Mouse (Mus musculus) heart, adult 9 months (tissue): ENCODE data around the gene Scap.
"Not testable (repeated sequence)": the region's sequence is repeated elsewhere in the genome, so short reads cannot be mapped to it uniquely, and the experiment has no call there.

Experiments used
- DNase-seq, 2 experiments: peaks; one replicate each; pipeline ENCODE4 v3.0.0; 2022; ENCODE audit warnings: low spot score in 2 of 2

The Scap gene

GRCm38 (mm10) chr9:110330913-110331312, 2.2 kb upstream of the Scap start:
- not testable (repeated sequence) for DNase-seq

GRCm38 (mm10) chr9:110333896-110334259, 790 bp downstream of the Scap start:
- DNase-seq: no peak

DNA sequence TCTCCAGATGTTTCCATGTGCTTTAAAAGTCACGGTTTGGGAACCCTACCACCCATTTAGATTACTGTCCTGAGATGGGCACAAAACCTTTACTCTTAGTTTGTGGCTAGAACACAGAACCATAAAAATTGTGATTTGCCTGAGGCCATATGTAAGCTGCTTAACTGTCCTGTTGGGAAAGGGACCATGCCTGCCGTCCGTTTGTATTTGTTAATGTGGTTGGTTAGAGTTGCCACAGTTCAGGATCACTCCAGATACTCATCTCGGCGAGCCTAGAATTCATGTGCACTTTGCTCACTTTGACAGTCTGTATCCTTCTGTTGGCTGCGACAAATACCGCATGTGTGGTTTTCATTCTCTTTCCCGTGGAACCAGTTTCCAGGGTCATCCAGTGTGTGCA, 1.8 kb downstream of the Scap start:
- no peak for DNase-seq

DNA sequence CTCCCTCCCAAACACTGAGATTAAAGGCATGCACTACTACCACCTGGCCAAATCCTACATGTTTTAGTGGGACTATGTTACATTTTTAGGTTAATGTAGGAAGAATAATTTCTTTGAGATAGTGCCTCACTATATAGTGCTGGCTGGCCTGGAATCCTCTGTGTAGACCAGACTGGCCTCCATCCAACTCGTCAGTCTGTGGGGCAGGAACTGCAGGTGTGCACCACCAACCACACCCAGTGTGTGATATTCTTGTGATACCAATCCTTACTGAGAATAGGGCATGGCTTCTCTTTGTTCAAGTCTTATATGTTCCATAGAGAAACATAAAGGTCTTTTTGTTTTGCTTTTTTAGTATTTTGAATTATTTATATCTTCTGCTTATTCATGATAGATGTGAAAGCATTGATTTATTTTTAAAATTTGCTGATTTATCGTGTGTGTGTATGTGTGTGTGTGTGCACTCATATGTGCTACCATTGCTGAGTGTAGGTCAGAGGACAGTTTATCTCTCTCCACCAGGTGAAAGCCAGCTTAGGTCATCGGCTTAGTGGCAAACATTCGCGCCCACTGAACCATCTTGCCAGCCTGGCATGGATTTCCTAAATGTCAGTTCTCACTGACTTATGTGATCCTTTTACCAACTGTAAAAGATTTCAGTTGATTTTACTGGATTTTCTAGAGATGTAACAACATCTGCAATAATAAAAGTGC, 7.1 kb downstream of the Scap start:
- no peak for DNase-seq

GRCm38 (mm10) chr9:110342008-110342407, 8.9 kb downstream of the Scap start:
- DNase-seq: no peak

DNA sequence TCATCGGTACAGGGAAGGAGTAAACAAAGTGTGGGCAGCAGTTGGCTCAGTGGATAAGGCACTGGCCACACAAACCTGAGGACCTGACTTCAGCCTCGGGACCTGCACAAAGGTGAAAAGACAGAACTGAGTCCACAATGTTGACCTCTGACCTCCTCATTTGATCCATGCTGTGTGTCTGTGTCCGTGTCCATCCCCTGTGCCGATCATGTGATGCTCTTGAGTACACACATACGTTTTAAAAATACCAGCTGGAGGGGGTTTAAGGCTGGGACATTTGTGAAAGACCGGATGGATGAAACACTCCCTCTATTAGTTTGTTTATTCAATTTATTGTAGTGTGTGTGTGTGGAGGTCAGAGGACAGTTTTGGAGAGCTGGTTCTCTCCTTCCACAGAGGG, 10.7 kb downstream of the Scap start:
- DNase-seq: no peak

DNA sequence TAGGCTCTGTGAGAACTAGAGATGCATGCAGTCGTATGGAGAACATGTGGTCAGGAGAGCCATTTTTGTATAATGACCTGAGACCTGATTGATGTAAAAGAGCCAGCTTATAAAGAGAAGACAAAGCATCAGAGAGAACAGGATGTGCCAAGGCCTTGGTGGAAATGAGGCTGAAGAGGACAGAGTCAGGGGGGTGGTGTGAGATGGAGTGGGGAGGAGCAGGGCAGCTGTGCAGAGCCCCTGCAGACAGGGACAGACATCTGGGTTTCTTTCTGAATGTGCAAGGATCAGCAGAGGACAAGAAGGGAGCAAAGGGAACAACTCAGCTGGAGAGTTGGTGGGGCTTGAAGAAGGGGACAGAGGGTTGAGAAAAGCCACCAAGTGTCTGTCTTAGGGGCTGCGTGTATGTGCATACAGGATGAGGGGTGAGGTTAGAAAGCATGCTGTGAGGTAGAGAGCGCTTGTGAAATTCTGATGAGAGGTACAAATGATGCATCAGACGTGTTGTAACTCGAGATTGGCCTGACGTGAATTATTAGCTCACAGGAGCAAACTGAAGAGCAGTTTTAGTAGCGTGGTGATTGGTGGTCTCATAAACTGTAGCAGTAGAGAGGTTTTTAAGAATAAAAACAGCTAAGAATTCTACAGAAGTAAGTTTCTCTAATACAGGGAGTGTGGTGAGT, 12.1 kb downstream of the Scap start:
- no peak for DNase-seq

- no peak for DNase-seq
These were observed 15.8 kb downstream of the Scap start for GRCm38 (mm10) chr9:110348899-110349298.

DNA sequence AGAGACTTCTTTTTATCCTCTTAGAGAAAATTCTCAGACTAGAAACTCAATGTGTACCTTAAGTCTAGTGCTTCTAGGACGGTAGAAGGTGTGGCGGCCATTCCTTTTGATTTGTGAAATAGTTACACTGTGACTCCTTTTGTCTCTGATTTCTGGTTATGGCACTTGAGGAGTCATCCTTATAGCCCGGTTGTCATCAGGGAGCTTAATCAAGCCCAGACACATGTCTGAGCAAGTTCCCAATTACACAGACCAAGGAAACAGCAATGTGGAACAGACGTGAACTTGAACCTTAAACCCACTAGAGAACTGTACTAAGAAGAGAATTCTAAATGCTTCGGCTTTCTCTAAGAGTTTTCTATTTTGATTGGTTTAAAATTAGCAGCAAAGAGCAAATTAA, 17.1 kb downstream of the Scap start:
- DNase-seq: no peak

DNA sequence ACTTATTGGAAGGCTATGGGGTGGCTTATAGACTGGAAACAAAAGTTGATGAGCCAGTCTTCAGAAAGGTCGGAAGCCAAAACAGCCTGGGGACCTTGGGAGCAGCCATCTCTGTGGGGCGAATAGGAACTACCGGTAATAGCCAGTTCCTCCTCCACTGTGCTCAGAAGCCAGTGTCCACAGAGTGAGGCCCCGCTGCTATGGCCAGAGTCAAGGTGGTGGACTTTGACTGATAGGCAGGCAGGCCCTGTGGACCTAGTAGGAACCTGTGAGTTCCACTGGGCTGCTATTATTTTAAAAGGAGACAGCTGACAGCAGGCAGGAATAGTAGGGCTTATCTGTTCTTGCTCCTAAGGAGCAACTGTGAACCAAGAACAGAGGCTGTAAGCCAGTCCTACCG, 17.5 kb downstream of the Scap start:
- DNase-seq: no peak

DNA sequence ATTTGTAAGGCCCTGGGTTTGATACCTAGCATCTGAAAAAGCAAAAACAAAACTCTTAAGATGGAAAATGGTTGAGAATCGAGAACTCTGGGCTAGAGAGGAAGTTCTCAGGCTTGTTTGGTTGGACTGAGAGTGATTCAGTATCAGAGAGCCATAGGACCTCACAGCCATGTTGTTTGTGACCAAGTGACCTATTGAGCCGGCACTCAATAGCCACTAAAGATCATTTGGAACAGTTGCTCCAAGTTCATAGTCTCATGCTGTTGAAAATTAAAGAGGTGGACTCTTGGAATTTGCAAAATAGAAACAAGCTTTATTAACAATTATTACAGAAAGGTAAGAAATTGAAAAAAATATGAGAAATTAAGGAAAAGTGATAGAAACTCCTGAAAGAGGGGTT, 18.3 kb downstream of the Scap start:
- no peak for DNase-seq

DNA sequence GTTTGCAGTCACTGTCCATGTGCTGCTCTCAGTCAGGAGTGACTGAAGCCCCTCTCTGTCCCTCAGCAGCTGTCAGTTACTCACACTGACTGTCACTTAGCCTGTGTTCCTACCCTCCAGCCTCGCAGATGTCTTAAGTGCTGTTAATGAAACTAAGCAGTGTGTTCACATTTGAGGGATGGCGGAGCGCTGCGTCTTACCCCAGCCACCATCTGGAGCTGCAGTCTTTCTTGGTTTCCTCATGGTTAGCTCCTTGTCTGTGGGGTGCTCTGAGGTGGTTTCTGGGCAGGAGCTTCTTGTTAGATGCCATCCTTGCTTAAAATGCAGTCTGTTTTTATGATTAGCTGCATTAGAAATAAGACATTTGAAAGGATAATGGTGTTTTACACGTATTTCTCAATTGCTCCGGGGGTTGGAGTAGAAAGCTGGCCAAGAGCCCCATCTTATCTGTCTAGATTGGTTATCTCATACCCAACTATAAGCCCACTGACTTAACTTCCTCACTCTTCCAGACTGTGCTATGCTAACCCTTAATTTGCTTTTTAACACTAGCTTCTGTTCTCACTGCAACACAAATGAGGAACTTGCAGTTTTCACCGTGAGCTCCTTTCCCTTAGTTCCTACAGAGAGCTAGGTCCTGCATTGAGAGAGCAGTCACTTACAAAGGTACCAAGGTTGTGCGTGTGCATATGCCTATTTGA, 19.0 kb downstream of the Scap start:
- no peak for DNase-seq

DNA sequence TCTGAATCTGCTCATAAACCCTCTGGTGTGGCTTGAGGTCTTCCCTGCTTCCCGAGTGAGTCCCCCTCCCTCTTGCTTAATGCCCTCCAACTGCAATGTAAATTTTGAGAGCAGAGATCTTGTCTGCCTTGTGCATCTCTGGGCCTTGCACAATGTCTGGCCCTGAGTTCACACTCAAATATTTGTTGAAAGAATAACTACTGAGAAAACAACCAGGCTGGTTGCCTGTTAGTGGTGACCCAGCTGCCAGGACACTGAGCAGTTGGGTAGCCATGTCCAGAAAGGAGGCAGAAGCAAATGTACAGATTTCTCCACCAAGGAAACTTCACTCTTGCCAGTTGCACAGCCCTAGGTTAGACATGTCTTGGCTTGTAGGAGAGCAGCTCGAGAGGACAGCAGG, 25.3 kb downstream of the Scap start:
- DNase-seq: no peak

DNA sequence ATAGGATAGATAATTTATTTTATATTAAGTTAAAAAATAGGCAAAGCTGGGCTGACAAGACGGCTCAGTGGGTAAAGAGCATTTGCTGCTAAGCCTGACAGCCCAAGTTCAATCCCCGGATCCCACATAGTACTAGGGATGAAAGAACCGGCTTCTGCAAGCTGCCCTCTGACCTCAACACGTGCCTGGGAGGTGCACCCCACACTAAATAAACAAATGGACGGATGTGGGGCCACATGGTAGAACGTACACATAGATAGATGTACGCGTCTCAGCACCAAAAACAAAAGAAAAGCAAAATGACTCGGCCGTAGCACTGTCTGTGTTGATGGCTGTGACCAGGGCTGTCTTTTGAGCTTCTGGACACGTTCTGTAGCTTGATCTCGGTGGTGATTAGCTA, 28.2 kb downstream of the Scap start:
- no peak for DNase-seq

DNA sequence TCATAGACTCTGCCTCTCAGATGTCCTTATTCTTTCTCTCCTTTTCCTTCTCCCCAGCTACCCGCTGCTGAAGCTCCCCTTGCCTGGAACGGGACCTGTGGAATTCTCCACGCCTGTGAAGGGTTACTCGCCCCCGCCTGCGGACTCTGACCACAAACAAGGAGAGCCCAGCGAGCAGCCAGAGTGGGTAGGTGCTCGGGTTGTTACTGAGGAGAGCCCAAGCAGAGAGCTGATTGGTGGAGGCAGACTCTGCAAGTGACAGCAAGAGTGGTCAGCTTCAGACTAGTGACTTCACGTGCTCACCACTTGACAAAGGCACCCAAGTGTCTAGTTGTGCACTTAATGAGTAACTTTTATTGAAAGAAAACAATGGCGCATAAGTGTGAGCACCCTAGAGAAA, 29.2 kb downstream of the Scap start:
- DNase-seq: no peak

GRCm38 (mm10) chr9:110366746-110367145, 33.7 kb downstream of the Scap start:
- peak in 1 of 2 experiments; percentile 25 for DNase-seq

- no peak for DNase-seq
These were observed 36.8 kb downstream of the Scap start for GRCm38 (mm10) chr9:110369860-110370259.

- DNase-seq: no peak
These were observed 40.8 kb downstream of the Scap start for GRCm38 (mm10) chr9:110373871-110374270.

DNA sequence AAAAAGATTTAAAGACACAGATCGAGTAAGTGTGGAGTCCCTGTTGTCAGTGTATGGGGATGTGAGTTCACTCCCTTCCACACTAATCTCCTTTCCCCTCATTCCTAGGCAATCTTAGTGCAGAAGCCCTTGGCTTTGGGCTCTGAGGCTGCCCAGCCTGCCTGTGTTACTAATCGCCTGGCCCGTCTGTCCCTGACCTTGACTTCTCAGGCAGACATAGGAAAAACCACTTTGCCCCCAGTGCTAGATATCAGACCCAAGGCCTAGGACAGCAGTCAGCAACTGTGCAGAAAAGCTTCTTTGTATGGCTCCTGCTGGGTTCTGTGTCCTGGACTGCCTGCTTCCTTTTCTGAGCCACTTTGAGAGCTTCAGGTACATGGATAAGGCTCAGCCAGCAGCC, 42.6 kb downstream of the Scap start:
- no peak for DNase-seq

DNA sequence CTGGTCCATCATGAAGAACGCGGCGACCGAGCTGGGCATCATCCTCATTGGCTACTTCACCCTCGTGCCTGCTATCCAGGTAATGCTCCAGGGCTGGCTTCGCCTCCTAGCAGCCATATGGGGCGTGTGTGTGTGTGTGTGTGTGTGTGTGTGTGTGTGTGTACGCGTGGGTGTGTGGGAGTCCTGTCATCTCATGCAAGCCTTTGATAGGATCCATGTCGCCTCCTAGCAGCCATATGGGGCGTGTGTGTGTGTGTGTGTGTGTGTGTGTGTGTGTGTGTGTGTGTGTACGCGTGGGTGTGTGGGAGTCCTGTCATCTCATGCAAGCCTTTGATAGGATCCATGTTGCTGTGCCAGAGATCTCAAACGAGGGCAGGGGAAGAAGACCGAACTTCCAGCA, 44.6 kb downstream of the Scap start:
- DNase-seq: not testable (repeated sequence)

- DNase-seq: no peak
These were observed 46.3 kb downstream of the Scap start for GRCm38 (mm10) chr9:110379361-110379760.

GRCm38 (mm10) chr9:110380662-110381061, 47.6 kb downstream of the Scap start:
- no peak for DNase-seq

GRCm38 (mm10) chr9:110381292-110381691, 48.2 kb downstream of the Scap start:
- no peak for DNase-seq
